Mouse (Mus musculus): ENCODE data around the gene Cmpk2. TPM values are rescaled to one million over a fixed set of nuclear protein-coding genes. Genes with fewer than 3 reads are reported as not detected.
"Not testable (repeated sequence)": the region's sequence is repeated elsewhere in the genome, so short reads cannot be mapped to it uniquely, and the experiment has no call there.

The Cmpk2 gene
- 5.3 and 6.4 TPM in 2 replicates for polyA plus RNA-seq (2016; fragmentation: Nextera tagmentation; extraction: Ambion mirVana)

DNA sequence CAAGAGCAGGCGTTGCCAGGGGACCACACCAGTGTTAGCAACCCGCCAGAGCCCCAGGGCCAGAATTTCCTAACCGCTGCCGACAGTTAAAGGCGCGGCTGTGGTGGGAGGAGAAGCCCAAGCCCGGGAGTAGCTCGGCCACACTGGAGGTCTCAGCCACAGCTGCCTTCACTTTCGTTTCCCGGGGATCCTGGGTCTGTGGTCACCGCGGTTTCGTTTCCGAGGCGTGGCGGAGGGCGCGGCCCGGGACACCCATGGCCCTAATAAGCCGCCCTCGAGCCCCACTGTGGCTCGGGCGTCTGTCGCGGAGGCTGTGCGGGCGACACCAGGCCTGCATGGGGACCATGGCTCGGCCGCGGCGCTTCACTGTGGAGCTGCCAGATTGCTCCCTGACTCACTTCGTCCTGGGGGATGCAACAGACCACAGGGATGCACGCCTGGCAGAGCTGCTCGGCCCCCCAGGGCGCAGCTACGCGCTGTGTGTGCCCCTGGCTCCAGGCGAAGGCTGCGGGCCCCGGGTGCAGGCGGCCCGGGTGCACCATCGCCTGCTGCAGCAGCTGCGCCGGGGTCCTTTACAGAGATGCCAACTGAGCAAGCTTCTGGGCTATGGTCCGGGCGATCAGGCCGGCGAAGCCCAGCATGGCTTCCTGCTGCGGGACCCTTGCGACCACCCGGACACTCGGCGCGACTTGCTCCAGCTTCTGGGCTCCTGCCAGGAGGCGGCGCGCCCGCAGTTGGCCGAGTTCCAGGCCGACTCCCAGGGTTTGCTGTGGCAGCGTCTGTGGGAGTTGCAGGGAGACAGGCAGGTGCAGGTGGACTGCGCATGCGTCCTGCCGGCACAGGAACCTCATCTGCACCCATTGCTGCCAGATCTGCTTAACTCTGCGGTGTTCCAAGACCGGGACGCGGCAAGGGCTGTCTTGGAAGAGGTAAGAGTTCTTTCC is at the start of gene Cmpk2:
Cmpk2 (plus strand) TSS at position 107 of the 944 bp plus-strand sequence.
- WGBS = under 1% methylated on average over 68 of the region's 69 CpGs

DNA sequence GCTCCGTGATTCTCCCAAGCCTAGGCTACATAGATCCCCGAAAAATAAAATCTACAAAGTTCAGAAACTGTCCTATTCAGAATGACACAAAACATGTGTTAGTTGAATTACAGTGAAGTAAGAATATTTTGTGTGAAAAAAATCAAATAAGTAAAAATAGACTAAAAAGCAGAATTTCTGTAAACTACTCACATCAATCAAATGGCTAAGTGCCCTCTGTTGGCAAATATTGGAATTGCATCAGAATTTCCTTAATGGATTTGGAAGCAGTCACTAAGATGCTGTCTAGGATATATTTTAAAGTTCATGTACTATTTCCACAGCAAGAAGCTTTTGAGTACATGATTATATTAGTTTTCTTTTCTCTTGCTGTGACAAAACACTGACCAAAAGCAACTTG is 44.2 kb upstream of the Cmpk2 start:
- Histone ChIP-seq H3K27me3 (replicated peaks) (no peaks in the 10 kb centered on the region), H3K27ac (ENCODE audit: poor library complexity, severe bottlenecking) (no peak overlapping the region), H3K9ac (no peak overlapping the region), H3K4me3 (no peak overlapping the region), H3K9me3 (replicated peaks) (0 out of 2 replicates have a peak, but pooled peaks cover 3% of the 10 kb centered on the region), H3K4me2 (no peak overlapping the region), H3K4me1 (replicated peaks) (no peaks in the 10 kb centered on the region), H3K36me3 (no peaks in the 10 kb centered on the region)
- WGBS = 94% methylated on average over 2 of the region's 2 CpGs
- no peak for ATAC-seq (ENCODE audit: insufficient number of reproducible peaks, low FRiP score)

More for the DNA sequence above, at the start of gene Cmpk2:
- H3K4me3 ChIP-seq = peak within 1 kb of the TSS; percentile 78
- peak within 1 kb of the TSS; percentile 1; the same call in 1 of the 2 replicates for H3K27ac ChIP-seq (ENCODE audit: poor library complexity, severe bottlenecking)
- 0 out of 2 replicates have a peak, but pooled peaks cover 5% of the 10 kb centered on the region for H3K27me3 ChIP-seq (replicated peaks)
- no peaks in the 10 kb centered on the region for H3K9me3 ChIP-seq (replicated peaks)
- H3K36me3 ChIP-seq = no peaks in the 10 kb centered on the region
- H3K9ac ChIP-seq = peak within 1 kb of the TSS; percentile 85
- peaks cover 9% of the 10 kb centered on the region; the same call in 1 of the 2 replicates for H3K4me1 ChIP-seq (replicated peaks)
- peak; percentile 79 for ATAC-seq (ENCODE audit: insufficient number of reproducible peaks, low FRiP score)
- H3K4me2 ChIP-seq = peak within 1 kb of the TSS; percentile 98

DNA sequence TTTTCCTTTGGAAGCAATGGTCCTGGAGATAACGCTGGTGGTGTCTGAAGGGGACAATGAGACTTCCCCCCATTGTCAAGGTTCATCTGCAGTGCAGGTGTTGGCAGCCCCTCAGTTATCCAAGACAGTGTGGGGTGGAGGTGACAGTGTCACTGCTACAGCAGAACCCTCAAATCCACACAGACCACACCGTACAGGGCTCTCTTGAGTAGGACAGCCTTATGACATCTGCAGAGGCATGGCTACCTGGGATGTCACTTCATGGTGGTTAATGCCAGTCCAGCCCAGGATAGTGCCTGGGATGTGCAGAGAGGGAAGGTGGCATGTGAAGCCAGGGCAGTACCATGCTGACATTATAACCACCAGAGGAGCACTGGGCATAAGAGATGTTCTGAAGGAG is 40.2 kb upstream of the Cmpk2 start:
- WGBS = 82% methylated on average over 2 of the region's 2 CpGs
- H3K4me3 ChIP-seq; H3K9ac ChIP-seq; H3K4me1 ChIP-seq (replicated peaks); ATAC-seq (ENCODE audit: insufficient number of reproducible peaks, low FRiP score); H3K4me2 ChIP-seq; H3K36me3 ChIP-seq; H3K9me3 ChIP-seq (replicated peaks); H3K27me3 ChIP-seq (replicated peaks); H3K27ac ChIP-seq (ENCODE audit: poor library complexity, severe bottlenecking): not testable (repeated sequence)

DNA sequence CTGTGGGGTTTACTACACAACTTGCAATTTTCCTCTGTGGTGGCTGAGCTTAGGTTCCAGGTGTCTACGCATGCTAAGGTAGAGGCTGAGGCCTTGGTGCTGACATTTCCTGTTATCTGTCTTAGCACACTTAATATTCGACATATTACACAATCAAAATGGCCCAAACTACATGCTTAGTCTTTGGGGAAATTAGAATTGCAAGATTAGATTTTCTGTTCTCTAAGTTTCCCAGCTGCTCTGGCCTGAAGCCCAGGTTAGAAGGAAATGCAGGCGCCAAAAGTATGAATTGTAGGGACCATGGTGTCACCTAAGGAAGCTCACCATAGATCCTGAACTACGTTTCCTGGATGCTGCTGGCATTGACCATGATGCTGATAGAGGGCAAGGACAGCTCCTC is 32.7 kb upstream of the Cmpk2 start:
- 72% methylated on average over 4 of the region's 4 CpGs for WGBS
- Histone ChIP-seq H3K9me3 (replicated peaks) (no peaks in the 10 kb centered on the region), H3K4me3 (no peak overlapping the region), H3K27ac (ENCODE audit: poor library complexity, severe bottlenecking) (no peak overlapping the region), H3K36me3 (no peaks in the 10 kb centered on the region), H3K4me2 (no peak overlapping the region), H3K27me3 (replicated peaks) (no peaks in the 10 kb centered on the region), H3K9ac (no peak overlapping the region), H3K4me1 (replicated peaks) (peaks cover 5% of the 10 kb centered on the region; the same call in 1 of the 2 replicates)
- ATAC-seq (ENCODE audit: insufficient number of reproducible peaks, low FRiP score) = no peak

DNA sequence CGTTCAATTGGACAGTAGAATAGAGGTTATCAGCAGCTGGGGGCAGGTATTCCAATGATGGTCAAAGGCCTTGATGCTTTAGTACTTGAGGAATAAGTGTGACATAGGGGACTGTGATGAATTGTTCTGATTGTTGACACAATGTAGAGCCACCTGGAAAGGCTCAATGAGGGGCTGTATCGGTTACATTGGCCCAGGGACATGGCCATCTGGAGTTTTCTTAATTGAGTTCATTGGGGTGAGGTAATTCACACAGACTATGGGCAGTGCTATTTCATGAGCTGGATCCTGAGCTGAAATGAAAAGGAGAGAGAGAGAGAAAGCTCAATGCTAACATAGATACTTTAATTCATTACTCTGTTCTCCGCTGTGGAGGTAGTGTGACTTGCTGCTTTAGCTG is 31.1 kb upstream of the Cmpk2 start:
- Histone ChIP-seq H3K4me2 (no peak overlapping the region), H3K27me3 (replicated peaks) (no peaks in the 10 kb centered on the region), H3K9me3 (replicated peaks) (no peaks in the 10 kb centered on the region), H3K4me3 (no peak overlapping the region), H3K4me1 (replicated peaks) (peaks cover 5% of the 10 kb centered on the region; the same call in 1 of the 2 replicates), H3K9ac (no peak overlapping the region), H3K36me3 (no peaks in the 10 kb centered on the region), H3K27ac (ENCODE audit: poor library complexity, severe bottlenecking) (no peak overlapping the region)
- no peak for ATAC-seq (ENCODE audit: insufficient number of reproducible peaks, low FRiP score)
- 59% methylated on average over 3 of the region's 3 CpGs for WGBS

DNA sequence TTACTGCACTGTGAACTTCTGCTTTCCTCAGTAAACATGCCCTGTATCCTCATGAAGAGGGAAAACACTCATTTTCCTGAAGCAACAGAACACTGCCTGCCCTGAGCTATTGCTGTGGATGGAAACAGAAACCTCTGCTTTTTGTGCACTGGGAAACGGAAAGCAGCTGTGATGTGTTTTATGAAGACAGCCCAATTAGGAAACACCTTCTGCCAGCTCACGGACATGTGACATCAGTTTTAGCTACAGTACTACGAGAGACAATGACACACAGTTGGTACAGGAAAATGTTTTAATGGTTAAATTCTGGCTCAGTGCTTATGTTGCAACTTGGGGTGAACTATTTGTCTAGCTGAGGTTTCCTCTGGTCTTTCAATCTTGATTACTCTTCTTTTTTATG is 29.6 kb upstream of the Cmpk2 start:
- 74% methylated on average over 3 of the region's 3 CpGs for WGBS
- no peaks in the 10 kb centered on the region for H3K27me3 ChIP-seq (replicated peaks)
- no peak overlapping the region for H3K4me2 ChIP-seq
- no peaks in the 10 kb centered on the region for H3K36me3 ChIP-seq
- no peak overlapping the region for H3K27ac ChIP-seq (ENCODE audit: poor library complexity, severe bottlenecking)
- no peak overlapping the region for H3K4me3 ChIP-seq
- no peak for ATAC-seq (ENCODE audit: insufficient number of reproducible peaks, low FRiP score)
- H3K9ac ChIP-seq = no peak overlapping the region
- no peaks in the 10 kb centered on the region for H3K9me3 ChIP-seq (replicated peaks)
- H3K4me1 ChIP-seq (replicated peaks) = no peaks in the 10 kb centered on the region

DNA sequence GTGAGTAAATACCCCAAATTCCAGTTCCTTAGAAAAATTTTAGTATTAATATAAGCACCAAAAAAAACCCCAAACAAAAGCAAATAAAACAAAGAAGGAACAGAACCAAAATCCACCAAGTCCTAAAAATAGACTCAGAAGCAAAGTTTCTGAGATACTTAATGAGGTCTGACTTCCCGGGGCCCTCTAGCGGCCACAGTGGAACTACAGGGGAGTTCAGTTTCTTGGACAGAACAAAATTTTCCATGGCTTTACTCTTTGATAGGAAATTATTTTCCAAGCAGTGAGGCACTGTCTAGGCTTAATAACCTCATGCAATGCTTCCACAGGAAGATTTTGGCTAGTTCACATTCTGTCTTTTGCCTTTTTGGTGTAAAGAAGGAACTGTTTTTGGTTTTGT is 24.9 kb upstream of the Cmpk2 start:
- Histone ChIP-seq H3K9me3 (replicated peaks) (no peaks in the 10 kb centered on the region), H3K9ac (no peak overlapping the region), H3K4me3 (no peak overlapping the region), H3K4me1 (replicated peaks) (no peaks in the 10 kb centered on the region), H3K36me3 (no peaks in the 10 kb centered on the region), H3K4me2 (no peak overlapping the region), H3K27me3 (replicated peaks) (no peaks in the 10 kb centered on the region), H3K27ac (ENCODE audit: poor library complexity, severe bottlenecking) (no peak overlapping the region)
- under 1% methylated on average over 2 of the region's 2 CpGs for WGBS
- no peak for ATAC-seq (ENCODE audit: insufficient number of reproducible peaks, low FRiP score)

DNA sequence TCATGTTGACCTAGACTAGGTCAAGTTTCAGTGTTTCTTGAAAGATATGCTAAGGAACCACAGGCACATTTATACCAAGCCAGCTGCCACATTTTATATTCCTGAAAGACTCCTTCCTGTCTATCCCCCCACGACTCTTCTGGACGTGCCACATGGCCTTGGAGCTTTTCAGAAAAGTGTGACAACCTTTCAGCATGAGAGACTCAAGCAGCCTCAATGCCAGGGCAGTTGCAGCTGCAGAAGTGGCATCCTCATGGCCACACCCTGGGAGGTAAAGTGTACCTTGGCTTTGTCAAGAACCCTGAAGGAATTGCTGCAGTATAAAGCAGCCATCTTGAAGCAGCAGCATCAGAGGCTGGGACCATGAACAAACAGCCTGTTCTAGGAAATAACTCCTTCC is 24.5 kb upstream of the Cmpk2 start:
- Histone ChIP-seq H3K9me3 (replicated peaks) (no peaks in the 10 kb centered on the region), H3K4me2 (no peak overlapping the region), H3K27ac (ENCODE audit: poor library complexity, severe bottlenecking) (no peak overlapping the region), H3K4me1 (replicated peaks) (no peaks in the 10 kb centered on the region), H3K4me3 (no peak overlapping the region), H3K36me3 (no peaks in the 10 kb centered on the region), H3K9ac (no peak overlapping the region), H3K27me3 (replicated peaks) (no peaks in the 10 kb centered on the region)
- WGBS = 72% methylated on average over 2 of the region's 2 CpGs
- no peak for ATAC-seq (ENCODE audit: insufficient number of reproducible peaks, low FRiP score)

DNA sequence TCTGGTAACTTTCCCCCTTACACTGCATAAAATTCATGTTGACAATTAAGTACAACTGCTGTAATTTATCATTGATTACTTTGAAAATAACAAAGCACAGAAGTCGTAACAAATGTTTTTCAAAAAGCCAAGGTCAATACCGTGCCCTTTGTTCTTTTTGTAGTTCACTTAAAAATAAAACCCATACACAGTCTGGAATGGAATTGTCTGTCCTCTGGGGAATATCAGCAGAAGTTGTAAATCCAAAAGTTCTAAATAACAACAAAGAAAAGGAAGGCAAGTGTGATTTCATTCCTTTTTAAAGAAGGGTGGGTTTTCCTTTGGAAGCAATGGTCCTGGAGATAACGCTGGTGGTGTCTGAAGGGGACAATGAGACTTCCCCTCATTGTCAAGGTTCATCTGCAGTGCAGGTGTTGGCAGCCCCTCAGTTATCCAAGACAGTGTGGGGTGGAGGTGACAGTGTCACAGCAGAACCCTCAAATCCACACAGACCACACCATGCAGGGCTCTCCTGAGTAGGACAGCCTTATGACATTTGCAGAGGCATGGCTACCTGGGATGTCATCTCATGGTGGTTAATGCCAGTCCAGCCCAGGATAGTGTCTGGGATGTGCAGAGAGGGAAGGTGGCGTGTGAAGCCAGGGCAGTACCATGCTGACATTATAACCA is 22.5 kb upstream of the Cmpk2 start:
- ATAC-seq (ENCODE audit: insufficient number of reproducible peaks, low FRiP score) = no peak
- Histone ChIP-seq H3K4me1 (replicated peaks) (no peaks in the 10 kb centered on the region), H3K4me2 (no peak overlapping the region), H3K9ac (no peak overlapping the region), H3K27me3 (replicated peaks) (no peaks in the 10 kb centered on the region), H3K27ac (ENCODE audit: poor library complexity, severe bottlenecking) (no peak overlapping the region), H3K36me3 (no peaks in the 10 kb centered on the region), H3K9me3 (replicated peaks) (no peaks in the 10 kb centered on the region), H3K4me3 (no peak overlapping the region)
- 75% methylated on average over 4 of the region's 4 CpGs for WGBS

DNA sequence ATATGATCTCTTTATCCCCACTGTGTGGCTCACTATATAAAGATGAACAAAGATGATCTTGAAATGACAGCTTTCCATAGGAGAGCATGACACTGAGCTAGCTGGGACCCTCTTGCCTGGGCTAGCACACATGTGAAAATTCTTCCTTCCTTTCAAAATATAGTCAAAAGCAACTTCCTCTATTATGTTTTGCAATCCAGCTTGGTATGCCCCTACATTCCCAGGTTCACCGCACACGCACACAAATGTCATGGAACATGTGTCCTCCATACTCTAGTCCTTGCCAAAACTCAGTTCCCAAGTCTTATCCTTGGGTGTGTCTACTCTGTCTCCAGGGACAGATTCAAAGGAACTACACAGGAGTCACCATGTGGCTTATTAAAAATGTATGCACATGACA is 19.5 kb upstream of the Cmpk2 start:
- ATAC-seq (ENCODE audit: insufficient number of reproducible peaks, low FRiP score) = no peak
- no peaks in the 10 kb centered on the region for H3K36me3 ChIP-seq
- H3K27me3 ChIP-seq (replicated peaks) = no peaks in the 10 kb centered on the region
- H3K4me2 ChIP-seq = no peak overlapping the region
- 89% methylated on average over 2 of the region's 2 CpGs for WGBS
- H3K4me1 ChIP-seq (replicated peaks) = no peaks in the 10 kb centered on the region
- no peaks in the 10 kb centered on the region for H3K9me3 ChIP-seq (replicated peaks)
- no peak overlapping the region for H3K9ac ChIP-seq
- no peak overlapping the region for H3K4me3 ChIP-seq
- H3K27ac ChIP-seq (ENCODE audit: poor library complexity, severe bottlenecking) = no peak overlapping the region

DNA sequence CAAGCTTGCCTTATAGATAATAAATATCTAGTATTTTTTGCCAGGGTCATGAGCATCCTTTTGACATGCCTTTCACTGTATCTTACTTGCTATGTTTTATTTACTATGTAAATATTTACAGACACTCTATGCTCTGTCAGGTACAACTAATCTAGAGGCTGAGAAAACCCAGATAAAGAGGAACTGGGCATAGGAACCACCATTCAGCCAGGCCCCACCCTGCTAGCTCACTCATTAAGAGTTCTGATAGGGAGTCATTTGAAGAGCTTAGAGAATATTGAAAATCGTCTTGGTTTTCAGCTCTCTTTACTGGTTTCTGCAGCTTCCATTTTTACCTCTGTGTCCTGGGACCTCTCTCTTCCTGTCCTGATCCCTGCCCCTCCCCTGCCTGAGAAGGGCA is 17.9 kb upstream of the Cmpk2 start:
- Histone ChIP-seq H3K4me2 (no peak overlapping the region), H3K9me3 (replicated peaks) (no peaks in the 10 kb centered on the region), H3K27me3 (replicated peaks) (no peaks in the 10 kb centered on the region), H3K4me1 (replicated peaks) (peaks cover 3% of the 10 kb centered on the region), H3K36me3 (no peaks in the 10 kb centered on the region), H3K9ac (no peak overlapping the region), H3K27ac (ENCODE audit: poor library complexity, severe bottlenecking) (no peak overlapping the region), H3K4me3 (no peak overlapping the region)
- ATAC-seq (ENCODE audit: insufficient number of reproducible peaks, low FRiP score) = no peak
- 22% methylated on average over 1 of the region's 1 CpGs for WGBS

Data from heart, embryonic 12.5 days (tissue).